Mouse (Mus musculus) cerebellum, adult 2 months (tissue): ENCODE measurements around the gene Tram2. TPM values are rescaled to one million over a fixed set of nuclear protein-coding genes. Genes with fewer than 3 reads are reported as not detected.

ENCODE experiments used
- DNase-seq, 2 experiments: peaks; one replicate each; pipeline ENCODE4 v3.0.0; 2021
- H3K27ac ChIP-seq: fragments of 200-500 bp; 2 replicates; pipeline ENCODE4 v1.5.1; 2012; ENCODE audit warnings: low read length, control low read depth, inconsistent platforms; ENCODE audit not compliant: insufficient read depth
- H3K27me3 ChIP-seq: fragments of 200-500 bp; 2 replicates; pipeline ENCODE4 v1.6.1; 2012; ENCODE audit warnings: inconsistent platforms, mild to moderate bottlenecking, low read length, moderate library complexity; ENCODE audit not compliant: control insufficient read depth, insufficient read depth
- H3K4me1 ChIP-seq: fragments of 200-500 bp; 2 replicates; pipeline ENCODE4 v1.6.1; 2011; ENCODE audit warnings: low read length; ENCODE audit not compliant: control insufficient read depth, insufficient read depth
- H3K4me3 ChIP-seq: fragments of 200-500 bp; replicated peaks from 2 replicates; pipeline ENCODE3; 2011; ENCODE audit warnings: mild to moderate bottlenecking, low read depth, low read length, control low read depth; ENCODE audit not compliant: insufficient read depth
- CTCF ChIP-seq: fragments of 200-500 bp; IDR thresholded peaks from 2 replicates; pipeline ENCODE4 v1.5.1; 2011; ENCODE audit warnings: low read depth, mild to moderate bottlenecking, control low read depth, low read length, moderate library complexity, borderline replicate concordance; ENCODE audit not compliant: insufficient read depth
- POLR2A ChIP-seq: fragments of 200-500 bp; IDR thresholded peaks from 2 replicates; pipeline ENCODE4 v1.6.1; 2011; ENCODE audit warnings: low read length, control low read depth, borderline replicate concordance; ENCODE audit not compliant: insufficient read depth
- WGBS: fragments of 180-500 bp; shearing (Covaris S2); methylation state at CpG from one replicate; pipeline ENCODE4 v1.1.7; 2018; 5-methylcytosine and 5-hydroxymethylcytosine counted together
- polyA plus RNA-seq: library from polyadenylated mRNA; depleted of rRNA; stranded (reverse); fragments of >200 nt; gene quantifications from 2 replicates; pipeline ENCODE4 v1.2.3, GENCODE M21; 2012; rRNA removed

The Tram2 gene
- 0.93 and 1.0 TPM in 2 replicates for polyA plus RNA-seq

DNA sequence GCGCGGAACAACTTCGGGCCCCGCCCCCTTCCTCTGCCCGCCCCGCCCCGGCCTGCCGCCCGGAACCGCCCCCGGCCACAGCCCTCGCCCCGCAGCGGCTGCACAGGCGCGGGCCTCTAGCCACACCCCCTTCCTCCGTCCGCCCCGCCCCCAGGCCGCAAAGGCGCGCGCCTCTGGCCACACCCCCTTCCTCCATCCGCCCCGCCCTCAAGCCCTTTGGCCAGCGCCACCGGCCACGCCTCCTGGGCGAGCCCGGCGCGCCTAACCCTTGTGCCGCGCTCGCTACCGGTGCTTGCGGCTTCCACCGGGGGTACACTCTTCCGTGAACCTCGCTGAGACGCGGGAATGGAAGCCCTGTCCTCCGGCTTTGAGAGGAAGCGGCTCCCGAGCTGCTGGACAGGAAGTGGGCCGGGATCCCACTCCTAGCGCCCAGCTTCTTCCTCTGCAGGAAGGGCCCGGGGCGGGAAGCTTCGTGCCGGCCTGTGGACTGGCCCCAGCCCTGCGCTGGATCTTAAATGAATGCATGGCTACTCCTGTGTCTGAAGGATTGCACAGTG is at the start of gene Tram2:
Gene Tram2, minus strand, starts transcription at position 13 of the 557 bp plus-strand sequence.
- no peaks in the 10 kb centered on the region for H3K27me3 ChIP-seq

DNA sequence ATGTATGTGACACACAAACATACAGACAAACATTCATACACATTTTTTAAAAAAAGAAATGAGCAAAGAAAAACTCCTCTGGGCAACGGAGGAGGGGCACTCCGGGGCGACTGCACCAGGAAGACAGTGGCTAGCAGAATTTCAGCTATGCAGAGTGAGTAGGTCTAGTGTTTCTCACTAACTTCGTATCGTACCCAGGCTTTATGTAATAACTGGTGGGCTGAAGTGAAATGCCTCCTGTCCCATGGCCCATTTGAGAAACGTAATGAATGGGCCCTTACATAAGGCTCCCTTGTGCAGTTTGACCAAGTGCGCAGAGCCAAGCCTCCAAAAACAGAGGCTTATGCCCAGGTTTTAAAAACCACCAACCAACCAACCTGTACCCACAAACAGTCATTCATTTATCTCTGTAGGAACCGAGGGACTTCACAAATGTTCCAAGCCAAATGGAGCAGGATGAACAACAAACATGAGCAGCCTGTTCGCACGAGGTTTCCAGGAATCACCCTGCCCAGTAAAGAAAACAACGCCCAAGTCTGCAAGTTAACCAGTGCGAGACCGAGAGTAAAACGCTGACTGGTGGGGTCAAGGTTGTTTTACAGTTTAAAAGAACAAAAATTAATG is 45.8 kb upstream of the Tram2 start:
- WGBS, result 85% methylated on average over 14 of the region's 14 CpGs
- Histone ChIP-seq H3K27ac (no peak overlapping the region), H3K27me3 (no peaks in the 10 kb centered on the region), H3K4me3 (no peak overlapping the region), H3K4me1 (no peaks in the 10 kb centered on the region)
- TF ChIP-seq CTCF (no peak), POLR2A (no peak)
- no peak for DNase-seq

More for the DNA sequence above, at the start of gene Tram2:
- Histone ChIP-seq H3K27ac (no peak within 1 kb of the TSS), H3K4me1 (no peaks in the 10 kb centered on the region), H3K4me3 (peak within 1 kb of the TSS; percentile 72)
- no peak for TF ChIP-seq CTCF
- TF ChIP-seq POLR2A, result peak; percentile 57; the same call in 1 of the 2 replicates
- WGBS, result under 1% methylated on average over 48 of the region's 52 CpGs
- DNase-seq, result peak; percentile 88 to 92

DNA sequence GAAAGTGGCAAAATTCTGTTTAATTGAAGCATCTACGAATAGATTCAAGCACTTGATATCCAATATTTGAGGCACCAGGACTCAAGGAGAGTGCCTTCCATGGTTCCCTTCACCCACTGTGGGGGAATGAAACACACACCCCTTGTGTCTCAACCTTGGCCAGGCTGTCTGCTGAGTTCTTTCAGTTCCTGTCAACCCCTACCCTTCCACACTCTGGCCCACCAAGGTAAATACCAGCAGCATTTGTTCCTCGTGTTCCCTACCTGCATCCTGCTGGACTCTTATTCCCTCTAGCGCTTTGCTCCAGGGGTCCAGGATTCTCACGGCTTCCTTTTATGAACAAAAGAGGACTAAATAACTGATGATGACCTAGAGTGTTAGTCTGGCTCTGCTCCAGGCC is 24.8 kb upstream of the Tram2 start:
- Histone ChIP-seq H3K27me3 (no peaks in the 10 kb centered on the region), H3K4me3 (no peak overlapping the region), H3K27ac (no peak overlapping the region), H3K4me1 (no peaks in the 10 kb centered on the region)
- no peak for TF ChIP-seq CTCF
- no peak for TF ChIP-seq POLR2A
- 86% methylated on average over 4 of the region's 4 CpGs for WGBS
- DNase-seq, result no peak

DNA sequence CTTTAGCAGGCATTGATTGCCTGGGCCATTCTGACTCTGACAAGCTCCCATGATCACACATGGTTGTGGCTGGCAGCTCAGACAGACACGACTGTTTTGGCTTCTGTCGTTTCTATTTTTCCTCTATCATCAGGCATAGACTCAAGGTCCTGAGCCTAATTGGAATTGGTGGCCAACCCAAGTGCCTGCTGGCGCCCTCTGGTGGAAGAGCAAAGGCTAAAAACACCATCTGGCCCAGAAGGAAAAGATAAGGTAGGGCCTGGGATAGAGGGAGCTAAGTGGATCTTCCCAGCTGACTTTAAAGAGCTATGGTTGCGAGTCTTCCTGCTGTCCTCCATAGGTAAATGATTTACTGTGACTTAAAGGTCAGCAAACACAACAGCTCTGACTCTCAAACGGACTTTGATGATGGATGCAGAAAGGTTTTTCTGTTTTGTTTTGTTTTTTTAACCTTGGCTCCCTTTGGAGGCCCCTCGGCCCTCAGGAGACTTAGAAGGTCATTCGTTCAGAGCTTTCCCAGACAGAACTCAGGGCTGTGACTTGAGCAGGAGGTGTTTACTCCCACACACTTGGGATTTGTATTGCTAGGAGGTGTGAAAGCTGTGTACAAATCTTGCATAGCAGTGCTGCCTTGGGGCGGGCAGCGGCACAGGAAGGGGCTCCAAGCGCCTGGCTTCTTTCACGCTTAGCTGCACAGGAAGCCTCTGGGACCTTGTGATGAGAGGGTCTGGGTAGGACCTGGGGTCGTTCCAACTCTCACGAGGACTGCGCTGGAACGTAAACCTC is 22.4 kb upstream of the Tram2 start:
- Histone ChIP-seq H3K4me3 (no peak overlapping the region), H3K27me3 (no peaks in the 10 kb centered on the region), H3K27ac (no peak overlapping the region), H3K4me1 (no peaks in the 10 kb centered on the region)
- TF ChIP-seq CTCF (peak; percentile 56), POLR2A (no peak)
- WGBS, result 44% methylated on average over 15 of the region's 15 CpGs
- DNase-seq, result peak; percentile 49 to 55

DNA sequence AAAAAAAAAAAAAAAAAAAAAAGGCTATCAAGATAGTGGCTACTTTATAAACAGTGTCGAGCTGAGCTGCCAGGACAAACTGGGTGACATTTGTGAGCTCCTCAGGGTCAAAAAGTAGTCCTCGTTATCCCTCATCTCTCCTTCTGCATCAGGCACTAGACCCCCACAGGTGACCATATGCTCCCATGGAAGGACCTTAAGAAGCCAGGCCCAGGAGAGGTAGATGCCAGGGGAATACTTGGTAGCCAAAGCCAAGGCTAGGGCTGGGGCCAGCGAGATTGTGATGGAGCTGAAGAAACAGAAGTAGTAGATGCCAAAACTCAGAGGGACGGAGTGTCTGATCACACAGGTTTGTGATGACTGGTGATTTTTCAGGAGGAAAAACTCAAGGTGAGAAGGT is 21.7 kb upstream of the Tram2 start:
- DNase-seq, result peak in 1 of 2 experiments; percentile 28
- Histone ChIP-seq H3K4me3 (no peak overlapping the region), H3K27me3 (no peaks in the 10 kb centered on the region), H3K27ac (no peak overlapping the region), H3K4me1 (no peaks in the 10 kb centered on the region)
- 12% methylated on average over 4 of the region's 4 CpGs for WGBS
- TF ChIP-seq CTCF (no peak), POLR2A (no peak)

DNA sequence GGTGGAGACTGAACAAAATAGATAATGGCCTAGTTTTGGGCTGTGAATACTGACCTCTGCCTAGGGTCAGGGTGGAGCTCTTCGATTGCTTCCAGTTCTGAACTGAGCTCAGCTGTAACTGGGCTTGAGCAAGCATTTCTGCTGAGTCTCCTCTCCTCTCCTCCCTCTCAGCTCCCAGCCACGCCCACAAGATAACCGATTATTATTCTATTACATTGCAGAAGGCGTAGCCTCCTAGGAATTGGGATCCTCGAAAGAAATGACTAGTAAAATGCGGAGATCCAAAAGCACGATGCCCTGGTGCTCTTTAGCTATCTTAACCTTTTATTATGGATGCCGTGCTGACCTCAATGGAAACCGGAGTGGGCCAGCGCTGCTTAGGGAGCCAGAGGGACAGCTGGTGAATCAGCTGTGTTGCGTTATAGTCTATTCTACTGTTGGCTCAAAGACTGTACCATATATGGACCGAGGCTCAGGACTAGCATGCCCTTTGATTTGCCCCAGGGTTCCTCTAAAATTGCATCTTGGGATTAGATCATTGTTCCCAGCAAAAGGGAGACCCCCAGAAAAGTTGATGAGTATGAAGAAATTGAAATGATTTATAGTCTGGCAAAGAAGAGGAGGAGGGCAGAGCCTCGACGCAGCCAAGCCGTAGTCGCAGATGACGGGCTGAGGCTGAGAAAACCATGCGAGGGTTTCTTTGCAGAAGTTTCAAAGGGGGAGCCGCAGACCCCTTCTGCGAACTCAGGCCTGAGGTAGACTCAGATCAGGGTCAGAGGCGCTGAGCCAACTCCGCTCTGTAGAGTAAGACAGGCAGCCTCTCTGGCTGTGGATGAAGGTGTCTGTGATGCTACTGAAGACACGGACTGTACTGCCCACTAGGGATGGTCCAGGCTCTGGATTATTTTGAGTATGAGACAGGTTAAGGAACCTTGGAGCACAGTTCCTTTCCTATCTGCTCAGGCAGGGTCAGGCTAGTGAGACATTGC is 18.3 kb upstream of the Tram2 start:
- H3K27ac ChIP-seq, result no peak overlapping the region
- no peaks in the 10 kb centered on the region for H3K27me3 ChIP-seq
- no peak for DNase-seq
- TF ChIP-seq POLR2A, result no peak
- no peak for TF ChIP-seq CTCF
- 64% methylated on average over 23 of the region's 23 CpGs for WGBS
- H3K4me3 ChIP-seq, result no peak overlapping the region
- H3K4me1 ChIP-seq, result no peaks in the 10 kb centered on the region

DNA sequence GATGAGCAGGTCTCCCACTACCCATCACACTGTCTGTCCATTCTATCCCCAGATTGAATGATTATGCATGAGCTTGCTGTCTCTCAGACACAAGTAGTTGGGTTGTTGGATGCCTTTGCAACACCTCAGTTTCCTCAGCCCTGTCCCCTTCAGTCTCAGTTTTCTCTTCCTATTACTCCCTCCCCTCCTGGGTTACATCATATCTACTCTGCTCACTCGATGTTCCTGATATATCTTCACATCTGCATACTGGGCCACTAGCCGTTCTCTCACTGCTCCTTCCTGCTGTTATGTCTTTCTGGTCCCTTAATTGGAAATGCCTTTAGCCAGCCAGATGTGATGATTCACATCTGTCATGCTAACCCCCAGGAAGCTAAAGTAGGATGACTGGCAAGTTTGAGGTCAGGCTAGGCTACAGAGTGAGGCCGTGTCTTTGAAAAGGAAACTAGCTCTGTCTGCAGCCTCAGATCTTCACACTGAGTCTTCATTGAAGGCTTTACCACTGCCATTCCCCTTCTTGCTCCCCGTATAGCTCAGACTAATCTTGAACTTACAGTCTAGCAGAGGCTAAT is 15.7 kb upstream of the Tram2 start:
- Histone ChIP-seq H3K4me1 (no peaks in the 10 kb centered on the region), H3K4me3 (no peak overlapping the region), H3K27ac (no peak overlapping the region), H3K27me3 (no peaks in the 10 kb centered on the region)
- no peak for DNase-seq
- 87% methylated on average over 4 of the region's 4 CpGs for WGBS
- TF ChIP-seq POLR2A (no peak), CTCF (no peak)
